8 mouse cellular contexts compared by ENCODE assay signal in the genomic region with DNA sequence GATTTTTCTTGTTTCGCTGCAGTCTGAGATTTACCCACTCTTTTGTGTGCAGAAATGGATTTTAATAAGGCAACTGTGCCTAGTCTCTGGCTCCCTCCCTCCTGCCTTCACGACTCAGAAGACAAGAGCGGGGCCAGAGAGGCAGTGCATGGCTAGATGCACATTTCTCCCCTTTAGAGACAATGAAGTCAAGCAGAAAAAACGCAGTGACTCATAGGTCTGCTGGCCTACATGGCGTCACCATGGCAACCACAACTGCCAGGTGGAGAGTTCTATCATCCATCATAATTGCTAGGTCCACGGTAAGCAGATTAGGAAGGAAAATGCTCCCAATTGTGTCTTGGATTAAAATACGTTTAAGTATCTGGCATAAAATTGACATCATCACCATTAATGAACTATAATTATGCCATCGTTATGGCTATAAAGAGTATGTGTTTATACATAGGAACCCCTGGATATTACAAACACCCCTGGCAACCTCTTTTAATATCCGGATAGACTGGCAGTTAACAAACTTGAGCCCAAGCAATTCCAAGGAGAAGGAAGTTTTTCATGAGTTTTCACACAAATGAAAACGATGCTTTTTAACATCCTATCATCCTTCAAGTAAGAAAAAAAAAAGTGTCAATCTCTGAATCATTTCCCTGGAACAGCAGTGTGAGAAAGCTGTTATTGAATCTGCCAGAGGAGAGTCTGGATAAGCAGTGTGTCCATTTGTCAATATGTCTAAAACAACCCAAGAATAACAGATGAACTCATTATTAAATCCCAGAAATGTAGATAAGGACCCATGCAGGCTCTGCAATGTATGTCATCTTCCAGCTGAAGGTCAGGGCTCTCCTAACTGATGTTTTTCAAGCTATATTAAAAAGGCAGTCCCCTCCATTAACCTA.
A peak's percentile ranks its signal among the peaks of the same experiment; 100 is the strongest.
DNase-seq lines count a peak whose midpoint lies in the region; ATAC-seq lines count a peak whose summit lies in the region.

No protein-coding gene starts in this region.

- H3K4me2 ChIP-seq in forebrain, embryonic 15.5 days (replicated peaks): no peak overlapping the region

- no peak overlapping the region for H3K9ac ChIP-seq in forebrain, embryonic 15.5 days (replicated peaks)

- no peaks in the 10 kb centered on the region for H3K36me3 ChIP-seq in forebrain, embryonic 15.5 days
- H3K36me3 ChIP-seq in midbrain, embryonic 10.5 days: no peaks in the 10 kb centered on the region

- intact Hi-C loops in gastrocnemius, postnatal 14 days (cut with DNase I; ENCODE audit: low total_unique reads): no loop called here

- H3K27ac ChIP-seq in forebrain, embryonic 15.5 days (replicated peaks): peak overlapping the region; percentile 79
- H3K27ac ChIP-seq in midbrain, embryonic 10.5 days (replicated peaks): peak overlapping the region; percentile 67; the same call in 1 of the 2 replicates

- H3K4me3 ChIP-seq in forebrain, embryonic 15.5 days: no peak overlapping the region
- no peak overlapping the region for H3K4me3 ChIP-seq in midbrain, embryonic 10.5 days

- no peaks in the 10 kb centered on the region for H3K9me3 ChIP-seq in forebrain, embryonic 15.5 days
- no peaks in the 10 kb centered on the region for H3K9me3 ChIP-seq in midbrain, embryonic 10.5 days (replicated peaks)

- 6% methylated on average over 10 of the region's 10 CpGs for WGBS in forebrain, embryonic 15.5 days
- WGBS in midbrain, embryonic 10.5 days: 46% methylated on average over 10 of the region's 10 CpGs

- peak; percentile 97 for ATAC-seq in cerebellum, adult (ENCODE audit: insufficient number of reproducible peaks, low FRiP score, low TSS enrichment)
- peak; percentile 78; the same call in 1 of the 2 replicates for ATAC-seq in forebrain, embryonic 15.5 days (replicated peaks)

- H3K27me3 ChIP-seq in forebrain, embryonic 15.5 days: no peaks in the 10 kb centered on the region
- peaks cover 20% of the 10 kb centered on the region; the same call in 1 of the 2 replicates for H3K27me3 ChIP-seq in midbrain, embryonic 10.5 days (ENCODE audit: low read depth, poor library complexity, severe bottlenecking)

- peaks cover 16% of the 10 kb centered on the region for H3K4me1 ChIP-seq in forebrain, embryonic 15.5 days
- peaks cover 28% of the 10 kb centered on the region for H3K4me1 ChIP-seq in midbrain, embryonic 10.5 days

- DNase-seq in ovary, adult 18-20 months (ENCODE audit: low spot score): peak; percentile 14
- no peak for DNase-seq in ovary, postnatal 10 days (ENCODE audit: low spot score)
- peak; percentile 51 for DNase-seq in midbrain, embryonic 10.5 days (ENCODE audit: low spot score)
- no peak for DNase-seq in thymus, adult 18-20 months
- DNase-seq in gastrocnemius, postnatal 14 days: no peak
- DNase-seq in thymus, postnatal 4 days: no peak

Comparison
In these comparisons a context has a peak if more than half of its experiments do, and no peak if none do; other contexts are left out.
1. DNase-seq: peak in ovary, adult 18-20 months (single experiment) and midbrain, embryonic 10.5 days (single experiment); none in ovary, postnatal 10 days (single experiment), thymus, adult 18-20 months (0 of 2), gastrocnemius, postnatal 14 days (single experiment) and thymus, postnatal 4 days (single experiment).